Mouse (Mus musculus): ENCODE results near the gene Btbd18.

The Btbd18 gene

GRCm38 (mm10) chr2:84707523-84707922 lies 48.6 kb downstream of the Btbd18 start:
- DNase-seq = no peak

- no peak for DNase-seq
Observed at GRCm38 (mm10) chr2:84711898-84712297, 53.0 kb downstream of the Btbd18 start.

- no peak for DNase-seq
Observed at GRCm38 (mm10) chr2:84714422-84714810, 55.5 kb downstream of the Btbd18 start.

GRCm38 (mm10) chr2:84714811-84715561 lies 56.1 kb downstream of the Btbd18 start, which contains the start of gene Zdhhc5:
TSS of gene Zdhhc5 (minus strand) at chr2:84715180.
- peak; percentile 99 for DNase-seq

- DNase-seq = peak; percentile 69
Observed at GRCm38 (mm10) chr2:84715562-84716361, 56.9 kb downstream of the Btbd18 start.

- DNase-seq = no peak
Observed at GRCm38 (mm10) chr2:84716423-84717355, 57.8 kb downstream of the Btbd18 start.

- no peak for DNase-seq
Observed at GRCm38 (mm10) chr2:84717357-84717756, 58.5 kb downstream of the Btbd18 start.
